Mouse (Mus musculus): ENCODE results near the gene Tut4.
A peak's percentile ranks its signal among the peaks of the same experiment; 100 is the strongest.

DNA sequence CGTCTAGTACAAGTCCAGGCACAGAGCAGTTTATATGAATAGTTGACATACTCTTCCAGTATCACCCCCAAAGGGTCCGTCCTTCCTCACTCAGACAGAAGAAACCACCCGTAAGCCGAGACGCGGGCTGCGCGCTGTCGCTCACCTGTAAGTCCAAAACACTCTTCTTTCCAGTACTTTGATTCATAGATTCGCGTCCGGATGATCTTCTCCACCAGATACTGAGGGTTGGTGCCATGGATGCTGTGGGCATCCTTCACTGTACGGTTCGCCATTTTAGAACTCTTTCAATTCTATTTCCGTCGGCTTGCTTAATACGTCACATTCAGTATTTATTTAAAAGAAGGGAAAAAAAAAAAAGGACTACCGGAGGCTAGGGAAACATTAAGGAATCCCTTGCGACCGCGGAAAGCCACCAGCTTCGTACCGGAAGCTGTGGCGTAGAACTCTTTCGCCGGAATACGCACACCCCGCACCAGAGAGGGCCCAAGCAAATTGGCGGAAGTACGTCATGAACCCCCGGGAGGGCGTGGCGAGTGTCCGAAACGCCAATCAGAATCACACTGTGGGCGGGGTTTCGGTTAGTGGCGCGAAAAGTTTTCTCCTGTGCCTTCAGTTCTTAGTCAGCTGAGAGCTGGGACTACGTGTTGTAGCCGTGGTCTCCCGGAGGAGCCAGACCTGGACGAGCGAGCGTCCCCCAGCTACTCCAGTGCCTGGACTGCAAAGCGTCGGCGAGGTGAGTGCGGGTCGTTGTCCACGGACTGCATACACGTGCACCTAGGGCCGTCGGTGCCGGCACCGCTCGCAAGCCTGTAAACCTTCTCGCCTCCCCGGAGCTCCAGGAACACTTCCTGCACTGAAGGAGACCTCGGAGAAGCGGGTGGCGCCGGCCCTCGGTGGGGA is 119.9 kb downstream of the Tut4 start, which contains the start of the genes Prpf38a and Orc1:
- TF ChIP-seq CTCF (IDR thresholded peaks at IDR 0.05; ENCODE audit: insufficient read depth, low read depth, low read length) (no peak), POLR2A (IDR thresholded peaks at IDR 0.05; ENCODE audit: insufficient read depth, low read depth, low read length) (peak; percentile 46; the same call in 1 of the 2 replicates)
